Mouse (Mus musculus) 416B (cell line): ENCODE measurements around the gene 2510039O18Rik.

Experiments used
- DNase-seq: peaks from one replicate; pipeline ENCODE4 v3.0.0; 2011; ENCODE audit warnings: low read depth

The 2510039O18Rik gene

DNA sequence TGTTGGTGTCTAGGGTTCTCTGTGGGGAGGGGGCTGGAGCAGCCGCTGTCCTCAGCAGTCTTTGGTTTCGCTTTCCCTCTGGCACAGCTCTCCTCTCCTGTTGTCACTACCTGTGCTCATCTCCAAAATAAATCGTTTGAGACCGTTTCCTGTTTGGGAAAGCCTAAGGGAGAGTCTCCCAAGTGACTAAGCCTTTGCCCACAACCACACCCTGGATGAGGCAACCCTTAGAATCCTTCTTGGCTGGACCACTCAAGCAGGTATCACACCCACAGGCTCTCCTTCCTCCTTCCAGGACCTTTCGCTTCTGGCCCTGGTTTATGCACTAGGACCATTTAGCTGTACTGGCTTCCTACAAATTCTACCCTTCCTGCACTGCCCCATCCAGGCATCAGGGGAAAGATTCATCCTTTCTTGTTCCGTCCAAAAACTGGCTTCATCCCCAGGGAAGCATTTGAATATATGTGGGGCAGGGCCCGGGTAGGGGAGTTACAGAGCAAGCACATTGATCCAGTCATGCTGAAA lies 52.9 kb downstream of the 2510039O18Rik start:
- no peak for DNase-seq

DNA sequence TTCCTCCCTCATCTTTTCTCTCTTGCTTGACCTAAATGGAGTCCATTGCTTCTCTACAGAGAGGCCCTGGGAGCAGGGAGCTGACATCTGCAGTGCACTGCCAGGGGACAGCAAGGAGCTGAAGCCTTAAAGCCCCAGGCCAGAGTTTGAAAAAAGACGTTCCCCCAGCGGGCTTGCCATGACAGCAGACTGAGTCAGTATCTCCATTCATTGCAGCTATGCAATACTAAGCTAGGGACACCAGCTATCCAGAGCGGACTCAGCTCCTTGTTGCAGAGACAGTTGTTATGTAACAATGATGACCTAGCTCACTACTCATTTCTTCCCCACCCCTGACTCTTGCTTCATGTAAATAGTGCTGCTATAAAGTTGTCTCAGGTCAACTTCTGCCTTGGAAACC lies 54.6 kb downstream of the 2510039O18Rik start:
- no peak for DNase-seq
